In the genomic region with DNA sequence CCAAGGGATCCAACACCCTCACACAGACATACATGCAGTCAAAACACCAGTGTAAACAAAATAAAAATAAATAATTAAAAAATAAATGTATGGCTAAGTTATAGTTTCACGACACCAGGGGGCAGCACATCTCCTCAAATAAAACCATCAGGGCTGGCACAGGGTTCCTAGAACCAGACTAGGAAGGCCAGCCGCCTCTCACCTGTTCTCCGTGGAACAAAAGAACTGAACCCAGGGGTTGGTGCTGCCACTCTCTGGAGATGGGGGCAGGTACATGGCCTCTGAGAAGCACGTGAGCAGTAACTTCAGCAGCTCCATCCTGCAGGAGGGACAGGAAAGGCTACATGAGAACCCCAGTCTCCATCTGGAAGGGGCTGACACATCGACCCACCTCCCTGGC, we compare ENCODE assay signal across 9 mouse cellular contexts. TPM values are rescaled to one million over a fixed set of nuclear protein-coding genes. Genes with fewer than 3 reads are reported as not detected.
DNase-seq lines count a peak whose midpoint lies in the region; ATAC-seq and TF ChIP-seq lines count a peak whose summit lies in the region.
"Had no signal": no experiment of that assay in that cellular context is flagged by ENCODE, and none has a peak within 500 bp of the region (broad histone marks: within the 10 kb centered on the region; RNA-seq: fewer than 3 reads in every experiment).

No protein-coding gene starts in this region.

- no peak overlapping the region for H3K4me3 ChIP-seq in cerebellum, adult 2 months (replicated peaks; ENCODE audit: insufficient read depth, low read depth, low read length)
- no peak overlapping the region for H3K4me3 ChIP-seq in limb, embryonic 11.5 days (ENCODE audit: low read depth, low read length)
- H3K4me3 ChIP-seq in stomach, postnatal 0 days (ENCODE audit: low read depth, low read length), result no peak overlapping the region
- H3K4me3 ChIP-seq: limb, embryonic 13.5 days had no signal

- no peak for TF ChIP-seq EP300 in stomach, postnatal 0 days (optimal IDR thresholded peaks at IDR 0.05)

- no peak for TF ChIP-seq POLR2A in cerebellum, adult 2 months (IDR thresholded peaks at IDR 0.05; ENCODE audit: borderline replicate concordance, insufficient read depth, low read length)

- 15% methylated on average over 5 of the region's 5 CpGs for WGBS in cerebellum, adult 2 months
- 18% methylated on average over 5 of the region's 5 CpGs for WGBS in limb, embryonic 11.5 days
- WGBS in stomach, postnatal 0 days, result 12% methylated on average over 5 of the region's 5 CpGs

- ATAC-seq in frontal cortex, adult (ENCODE audit: low TSS enrichment), result peak; percentile 25; the same call in 1 of the 2 replicates
- 0 out of 2 replicates have a peak, but pooled peaks have one; percentile 36 for ATAC-seq in limb, embryonic 11.5 days (ENCODE audit: insufficient number of reproducible peaks, low FRiP score, low TSS enrichment, low read depth)
- peak; percentile 62 for ATAC-seq in stomach, postnatal 0 days (ENCODE audit: low FRiP score, low TSS enrichment)

- H3K27me3 ChIP-seq in cerebellum, adult 2 months (ENCODE audit: control insufficient read depth, insufficient read depth, low read length), result no peaks in the 10 kb centered on the region
- H3K27me3 ChIP-seq in limb, embryonic 11.5 days (ENCODE audit: control insufficient read depth, insufficient read depth, low read length), result no peaks in the 10 kb centered on the region
- H3K27me3 ChIP-seq in stomach, postnatal 0 days (ENCODE audit: control insufficient read depth, insufficient read depth, low read length), result no peaks in the 10 kb centered on the region

- no peak overlapping the region for H3K27ac ChIP-seq in cerebellum, adult 2 months (ENCODE audit: insufficient read depth, low read length)
- H3K27ac ChIP-seq in limb, embryonic 11.5 days (replicated peaks; ENCODE audit: low read depth, low read length), result no peak overlapping the region
- H3K27ac ChIP-seq in stomach, postnatal 0 days (replicated peaks), result 0 out of 2 replicates have a peak overlapping the region, but pooled peaks have one; percentile 5
- H3K27ac ChIP-seq: limb, embryonic 13.5 days had no signal

- H3K9me3 ChIP-seq in limb, embryonic 11.5 days (ENCODE audit: control insufficient read depth, low read length), result no peaks in the 10 kb centered on the region
- H3K9me3 ChIP-seq in stomach, postnatal 0 days (ENCODE audit: control insufficient read depth, low read length), result no peaks in the 10 kb centered on the region
- H3K9me3 ChIP-seq: limb, embryonic 13.5 days had no signal

- peaks cover 12% of the 10 kb centered on the region; the same call in 1 of the 2 replicates for H3K4me1 ChIP-seq in cerebellum, adult 2 months (ENCODE audit: control insufficient read depth, insufficient read depth, low read length)
- H3K4me1 ChIP-seq in limb, embryonic 11.5 days (ENCODE audit: control insufficient read depth, insufficient read depth, low read length), result 0 out of 2 replicates have a peak, but pooled peaks cover 2% of the 10 kb centered on the region
- H3K4me1 ChIP-seq in stomach, postnatal 0 days (replicated peaks; ENCODE audit: control insufficient read depth, insufficient read depth), result no peaks in the 10 kb centered on the region

- 0 out of 2 replicates have a peak overlapping the region, but pooled peaks have one; percentile 34 for H3K9ac ChIP-seq in limb, embryonic 11.5 days (ENCODE audit: low read length)
- H3K9ac ChIP-seq in stomach, postnatal 0 days (ENCODE audit: low read length), result no peak overlapping the region
- H3K9ac ChIP-seq: limb, embryonic 13.5 days had no signal

- peak; percentile 70 to 78 for DNase-seq in left cerebral cortex, adult 18-20 months (ENCODE audit: low spot score in 2 of 2)
- no peak for DNase-seq in left cerebral cortex, adult 11 months (ENCODE audit: low spot score)
- DNase-seq in cerebellum, adult 2 months, result peak; percentile 82 to 84
- peak; percentile 91 for DNase-seq in induced T-regulatory cell, adult 2 months (ENCODE audit: low read depth)
- peak; percentile 83 for DNase-seq in limb, embryonic 11.5 days (ENCODE audit: low spot score)
- DNase-seq in neural tube, embryonic 10.5 days (ENCODE audit: extremely low spot score, low spot score), result peak; percentile 70
- peak; percentile 82 for DNase-seq in stomach, postnatal 0 days (ENCODE audit: low spot score)

- H3K36me3 ChIP-seq in limb, embryonic 11.5 days (ENCODE audit: control insufficient read depth, insufficient read depth, low read length), result no peaks in the 10 kb centered on the region
- no peaks in the 10 kb centered on the region for H3K36me3 ChIP-seq in stomach, postnatal 0 days (ENCODE audit: control insufficient read depth, insufficient read depth, low read length)
- H3K36me3 ChIP-seq: limb, embryonic 13.5 days had no signal

- H3K4me2 ChIP-seq in limb, embryonic 11.5 days (ENCODE audit: low read depth, severe bottlenecking), result no peak overlapping the region
- H3K4me2 ChIP-seq in stomach, postnatal 0 days (replicated peaks; ENCODE audit: low read depth), result no peak overlapping the region
- H3K4me2 ChIP-seq: limb, embryonic 13.5 days had no signal

- peak; percentile 61; the same call in 1 of the 2 replicates for TF ChIP-seq CTCF in cerebellum, adult 2 months (IDR thresholded peaks at IDR 0.05; ENCODE audit: borderline replicate concordance, insufficient read depth, low read depth, low read length)
- TF ChIP-seq CTCF in stomach, postnatal 0 days (IDR thresholded peaks at IDR 0.05; ENCODE audit: low read depth), result peak; percentile 77

RNA-seq across cellular contexts. Expression of a gene that starts 9.1 kb away (rescaled TPM):
- 100 to 1,000 TPM; 111 to 114 TPM for total RNA-seq in left cerebral cortex, adult 18-20 months (2021)
- 105 and 106 TPM in 2 replicates for polyA plus RNA-seq in cerebellum, adult 2 months (2012; rRNA removed)
- polyA plus RNA-seq in limb, embryonic 11.5 days (2014; fragmentation: Nextera tagmentation; extraction: Ambion mirVana), result 1.6 and 2.5 TPM in 2 replicates
- polyA plus RNA-seq in stomach, postnatal 0 days (2015; fragmentation: Nextera tagmentation; extraction: Ambion mirVana), result 37.5 and 42.7 TPM in 2 replicates

RNA-seq across cellular contexts. Expression of a gene that starts 23.2 kb away (rescaled TPM):
- 10 to 100 TPM; 26.8 to 29.3 TPM for total RNA-seq in left cerebral cortex, adult 18-20 months (2021)
- 53.7 and 54.3 TPM in 2 replicates for polyA plus RNA-seq in cerebellum, adult 2 months (2012; rRNA removed)
- polyA plus RNA-seq in limb, embryonic 11.5 days (2014; fragmentation: Nextera tagmentation; extraction: Ambion mirVana), result 14.6 and 15.1 TPM in 2 replicates
- polyA plus RNA-seq in stomach, postnatal 0 days (2015; fragmentation: Nextera tagmentation; extraction: Ambion mirVana), result 3.9 and 4.1 TPM in 2 replicates

RNA-seq across cellular contexts. Expression of a gene that starts 23.9 kb away (rescaled TPM):
- total RNA-seq in left cerebral cortex, adult 18-20 months (2021), result under 1 TPM in 1 of 2 experiments, not detected in 1; 0.14 TPM
- 0.11 and 0.13 TPM in 2 replicates for polyA plus RNA-seq in cerebellum, adult 2 months (2012; rRNA removed)
- polyA plus RNA-seq in limb, embryonic 11.5 days (2014; fragmentation: Nextera tagmentation; extraction: Ambion mirVana), result not detected in 2 replicates
- polyA plus RNA-seq in stomach, postnatal 0 days (2015; fragmentation: Nextera tagmentation; extraction: Ambion mirVana), result 20.5 and 21.0 TPM in 2 replicates
- polyA plus RNA-seq: limb, embryonic 13.5 days had no signal

RNA-seq across cellular contexts. Expression of a gene that starts 36.6 kb away (rescaled TPM):
- under 1 TPM; 0.26 to 0.52 TPM for total RNA-seq in left cerebral cortex, adult 18-20 months (2021)
- polyA plus RNA-seq in cerebellum, adult 2 months (2012; rRNA removed), result 1.4 TPM in 2 replicates
- not detected in 2 replicates for polyA plus RNA-seq in limb, embryonic 11.5 days (2014; fragmentation: Nextera tagmentation; extraction: Ambion mirVana)
- 0.34 and 0.36 TPM in 2 replicates for polyA plus RNA-seq in stomach, postnatal 0 days (2015; fragmentation: Nextera tagmentation; extraction: Ambion mirVana)
- polyA plus RNA-seq: limb, embryonic 13.5 days had no signal

RNA-seq across cellular contexts. Expression of a gene that starts 45.1 kb away (rescaled TPM):
- total RNA-seq in left cerebral cortex, adult 18-20 months (2021), result 100 to 1,000 TPM; 111 to 122 TPM
- 157 and 164 TPM in 2 replicates for polyA plus RNA-seq in cerebellum, adult 2 months (2012; rRNA removed)
- polyA plus RNA-seq in limb, embryonic 11.5 days (2014; fragmentation: Nextera tagmentation; extraction: Ambion mirVana), result 187 and 197 TPM in 2 replicates
- polyA plus RNA-seq in stomach, postnatal 0 days (2015; fragmentation: Nextera tagmentation; extraction: Ambion mirVana), result 138 and 144 TPM in 2 replicates

Comparison
In these comparisons a context has a peak if more than half of its experiments do, and no peak if none do; other contexts are left out.
1. RNA of a gene that starts 9.1 kb away (polyA plus RNA-seq): 105 to 106 TPM in cerebellum, adult 2 months and 37.5 to 42.7 TPM in stomach, postnatal 0 days; 1.6 to 2.5 TPM in limb, embryonic 11.5 days; every median in the first group is over 10 times any median in the second.
2. RNA of a gene that starts 23.9 kb away (polyA plus RNA-seq): 20.5 to 21.0 TPM in stomach, postnatal 0 days; 0.11 to 0.13 TPM in cerebellum, adult 2 months and not detected in limb, embryonic 11.5 days; every median in the first group is over 10 times any median in the second.
3. Peak in every context shown above with its lines, with median percentiles within 50 percentile points of each other: ATAC-seq.